Mouse (Mus musculus) lung, postnatal 0 days (tissue): ENCODE data around the gene Togaram1.

Source experiments
- CTCF ChIP-seq: IDR thresholded peaks from 2 replicates; pipeline ENCODE4 v1.5.1; 2016; ENCODE audit warnings: antibody characterized with exemption, mild to moderate bottlenecking
- EP300 ChIP-seq: IDR thresholded peaks from 2 replicates; pipeline ENCODE4 v1.6.1; 2016; ENCODE audit warnings: antibody characterized with exemption, mild to moderate bottlenecking, control low read depth

GRCm38 (mm10) chr12:65058203-65058602 lies 92.6 kb downstream of the Togaram1 start:
- TF ChIP-seq EP300 (no peak), CTCF (no peak)
